Mouse (Mus musculus) lung, postnatal 0 days (tissue): ENCODE data around the gene Mvb12a. TPM values are rescaled to one million over a fixed set of nuclear protein-coding genes. Genes with fewer than 3 reads are reported as not detected.

Source experiments
- ATAC-seq: fragments of 200-750 bp; cut with Nextera tagmentation; 2 replicates; pipeline ENCODE4 v1.8.0; 2017; ENCODE audit warnings: moderate library complexity
- DNase-seq: peaks from one replicate; pipeline ENCODE4 v3.0.0-alpha.2; 2016; ENCODE audit warnings: low spot score
- H3K27ac ChIP-seq: fragments of 300-500 bp; sonication (generic); 2 replicates; pipeline ENCODE4 v1.5.1; 2014; ENCODE audit warnings: antibody characterized with exemption, mild to moderate bottlenecking, low read length, mixed read lengths
- H3K27me3 ChIP-seq: fragments of 300-500 bp; sonication (generic); replicated peaks from 2 replicates; pipeline ENCODE4 v1.6.1; 2014; ENCODE audit warnings: low read length, mixed read lengths; ENCODE audit not compliant: insufficient read depth
- H3K36me3 ChIP-seq: fragments of 300-500 bp; sonication (generic); 2 replicates; pipeline ENCODE4 v1.6.1; 2014; ENCODE audit warnings: low read length, mixed read lengths; ENCODE audit not compliant: insufficient read depth
- H3K4me1 ChIP-seq: fragments of 300-500 bp; sonication (generic); 2 replicates; pipeline ENCODE4 v1.6.1; 2014; ENCODE audit warnings: antibody characterized with exemption, low read depth, low read length, mixed read lengths; ENCODE audit not compliant: insufficient read depth
- H3K4me2 ChIP-seq: fragments of 300-500 bp; sonication (generic); replicated peaks from 2 replicates; pipeline ENCODE4 v1.6.1; 2014; ENCODE audit warnings: low read depth, mild to moderate bottlenecking, low read length, moderate library complexity, mixed read lengths
- H3K4me3 ChIP-seq: fragments of 300-500 bp; sonication (generic); 2 replicates; pipeline ENCODE4 v1.5.1; 2014; ENCODE audit warnings: low read depth, low read length
- H3K9ac ChIP-seq: fragments of 300-500 bp; sonication (generic); replicated peaks from 2 replicates; pipeline ENCODE4 v1.6.1; 2014; ENCODE audit warnings: low read depth, mild to moderate bottlenecking
- H3K9me3 ChIP-seq: fragments of 300-500 bp; sonication (generic); 2 replicates; pipeline ENCODE4 v1.6.1; 2016; ENCODE audit warnings: low read length, mixed read lengths
- CTCF ChIP-seq: IDR thresholded peaks from 2 replicates; pipeline ENCODE4 v1.5.1; 2016; ENCODE audit warnings: antibody characterized with exemption, mild to moderate bottlenecking
- EP300 ChIP-seq: IDR thresholded peaks from 2 replicates; pipeline ENCODE4 v1.6.1; 2016; ENCODE audit warnings: antibody characterized with exemption, mild to moderate bottlenecking, control low read depth
- WGBS: fragments of 180-500 bp; shearing (Covaris S2); extraction: QIAGEN DNeasy Blood & Tissue Kit; methylation state at CpG from one replicate; pipeline ENCODE4 v1.1.7; 2014; 5-methylcytosine and 5-hydroxymethylcytosine counted together
- polyA plus RNA-seq: library from polyadenylated mRNA; unstranded; fragments of >200 nt; fragmentation: Nextera tagmentation; extraction: Ambion mirVana; gene quantifications from 2 replicates; pipeline ENCODE4 v1.2.1, GENCODE M21; 2015

The Mvb12a gene
- polyA plus RNA-seq, 1 experiment from 2014 or later: 112 TPM

DNA sequence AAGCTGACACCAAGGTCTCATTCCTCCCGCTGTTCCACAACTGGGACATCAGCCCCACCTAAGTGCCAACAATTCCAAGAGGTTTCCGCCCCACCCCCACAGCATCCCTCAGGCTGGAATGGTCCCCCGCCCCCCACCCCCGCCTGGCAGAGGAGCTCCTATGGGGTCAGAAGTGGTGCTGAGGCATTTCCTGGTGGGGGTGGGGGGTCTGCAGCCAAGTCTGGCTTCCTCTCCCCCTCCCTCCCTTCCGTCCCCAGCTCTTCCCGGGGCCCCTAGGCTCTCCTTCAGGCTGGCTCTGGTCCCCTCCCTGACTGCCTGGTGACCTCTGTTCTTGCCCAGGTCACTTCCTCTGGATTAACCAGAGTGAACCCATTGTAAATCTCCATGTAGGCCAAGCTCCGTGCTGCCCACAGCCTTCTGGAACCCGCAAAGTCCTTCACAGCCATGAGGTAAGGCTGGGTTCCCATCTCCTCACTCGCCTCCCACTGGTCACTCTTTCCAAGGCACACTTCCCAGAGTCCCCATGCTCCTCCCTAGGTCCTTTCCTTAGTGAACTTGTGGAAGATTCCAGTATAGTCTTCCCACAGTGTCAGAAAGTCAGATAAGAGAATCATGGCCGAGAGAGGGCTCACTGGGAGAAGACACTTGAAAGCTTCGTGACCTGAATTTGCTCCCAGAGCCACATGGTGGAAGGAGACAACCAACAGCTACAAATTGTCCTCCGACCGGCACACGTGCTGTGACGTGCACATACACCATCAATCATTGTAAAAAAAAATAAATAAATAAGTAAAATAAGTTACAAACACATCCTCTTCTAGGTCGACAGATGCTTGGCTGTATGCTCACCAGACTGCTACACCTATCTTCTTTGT lies 43.7 kb upstream of the Mvb12a start:
- no peak overlapping the region for H3K9ac ChIP-seq
- DNase-seq: peak; percentile 64
- peak; percentile 47 for ATAC-seq

DNA sequence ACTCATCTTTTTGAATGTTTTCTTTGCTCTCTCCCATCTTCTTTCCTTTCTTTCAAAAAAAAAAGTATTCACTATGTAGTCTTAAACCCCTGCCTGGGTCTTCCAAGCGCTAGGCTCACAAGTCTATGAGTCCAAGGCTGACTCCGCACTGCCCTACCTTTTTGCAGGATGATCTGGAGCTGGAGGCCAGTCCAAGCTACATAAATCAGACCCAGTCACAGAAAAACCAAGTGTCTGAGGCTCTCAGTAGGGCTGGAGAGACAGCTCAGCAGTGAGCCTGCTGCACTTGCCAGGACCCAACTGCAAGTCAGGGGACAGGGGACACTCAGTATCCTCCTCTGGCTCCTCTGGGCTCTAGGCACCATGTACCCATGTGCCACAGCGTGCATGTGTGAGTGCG lies 38.4 kb upstream of the Mvb12a start:
- Histone ChIP-seq H3K9ac (no peak overlapping the region), H3K4me2 (no peak overlapping the region), H3K4me1 (0 out of 2 replicates have a peak, but pooled peaks cover under 1% of the 10 kb centered on the region), H3K27me3 (peaks cover 11% of the 10 kb centered on the region), H3K9me3 (no peaks in the 10 kb centered on the region), H3K27ac (no peak overlapping the region), H3K36me3 (no peaks in the 10 kb centered on the region), H3K4me3 (no peak overlapping the region)
- no peak for DNase-seq
- no peak for ATAC-seq
- WGBS: 89% methylated on average over 4 of the region's 4 CpGs
- TF ChIP-seq CTCF: no peak
- TF ChIP-seq EP300: no peak

More for the DNA sequence above, 43.7 kb upstream of the Mvb12a start:
- H3K4me3 ChIP-seq: no peak overlapping the region
- H3K4me1 ChIP-seq: peaks cover 13% of the 10 kb centered on the region
- H3K36me3 ChIP-seq: no peaks in the 10 kb centered on the region
- TF ChIP-seq CTCF (0 out of 2 replicates have a peak, but pooled peaks have one; percentile 13), EP300 (no peak)
- H3K27ac ChIP-seq: peak overlapping the region; percentile 65
- H3K27me3 ChIP-seq: no peaks in the 10 kb centered on the region
- H3K4me2 ChIP-seq: no peak overlapping the region
- WGBS: 26% methylated on average over 13 of the region's 16 CpGs
- no peaks in the 10 kb centered on the region for H3K9me3 ChIP-seq

DNA sequence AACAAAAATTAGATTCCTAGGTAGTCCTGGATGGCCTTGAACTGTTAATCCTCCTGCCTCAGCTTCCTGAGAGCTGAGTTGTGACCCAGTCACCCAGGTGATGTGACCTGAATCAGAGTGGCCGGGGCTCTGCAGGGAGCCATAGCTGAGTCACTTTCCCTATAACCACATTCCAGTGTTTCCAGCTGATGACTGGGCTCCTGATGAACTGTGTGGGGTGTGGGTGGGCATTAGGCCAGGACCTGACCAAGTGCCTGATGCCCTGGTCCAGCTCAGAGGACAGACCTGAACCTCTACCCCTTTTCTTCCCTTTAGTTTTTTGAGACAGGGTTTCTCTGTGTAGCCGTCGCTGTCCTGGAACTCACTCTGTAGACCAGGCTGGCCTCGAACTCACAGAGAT lies 37.4 kb upstream of the Mvb12a start:
- H3K36me3 ChIP-seq: no peaks in the 10 kb centered on the region
- TF ChIP-seq EP300: no peak
- TF ChIP-seq CTCF: no peak
- H3K27me3 ChIP-seq: peaks cover 14% of the 10 kb centered on the region
- H3K4me2 ChIP-seq: no peak overlapping the region
- 90% methylated on average over 4 of the region's 4 CpGs for WGBS
- no peak for ATAC-seq
- DNase-seq: no peak
- no peaks in the 10 kb centered on the region for H3K9me3 ChIP-seq
- H3K4me3 ChIP-seq: no peak overlapping the region
- H3K4me1 ChIP-seq: no peaks in the 10 kb centered on the region
- no peak overlapping the region for H3K9ac ChIP-seq
- H3K27ac ChIP-seq: no peak overlapping the region

DNA sequence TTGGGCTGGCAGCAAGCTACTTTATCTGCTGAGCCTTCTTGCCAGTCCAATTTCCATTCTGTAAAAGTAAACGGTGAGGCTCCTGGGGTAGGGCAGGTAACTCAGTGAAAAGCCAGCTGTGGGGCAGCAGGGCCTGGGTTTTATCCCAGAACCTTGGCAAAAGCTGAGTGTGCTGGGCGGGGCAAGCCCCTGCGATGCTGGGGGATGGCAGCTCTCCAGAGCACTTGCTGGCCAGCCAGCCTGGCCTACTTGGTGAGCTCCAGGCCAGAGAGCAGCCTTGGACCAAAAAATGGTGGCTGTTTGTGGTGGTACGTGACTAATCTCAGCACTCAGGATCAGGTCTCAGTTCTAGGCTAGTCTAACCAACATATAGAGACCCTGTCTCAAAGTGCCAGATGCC lies 36.7 kb upstream of the Mvb12a start:
- no peak for TF ChIP-seq EP300
- TF ChIP-seq CTCF: no peak
- Histone ChIP-seq H3K27ac (no peak overlapping the region), H3K4me3 (no peak overlapping the region), H3K9me3 (no peaks in the 10 kb centered on the region), H3K36me3 (no peaks in the 10 kb centered on the region), H3K27me3 (peaks cover 14% of the 10 kb centered on the region), H3K9ac (no peak overlapping the region), H3K4me1 (no peaks in the 10 kb centered on the region), H3K4me2 (no peak overlapping the region)
- no peak for ATAC-seq
- DNase-seq: no peak
- 63% methylated on average over 4 of the region's 4 CpGs for WGBS

- peaks cover 14% of the 10 kb centered on the region for H3K27me3 ChIP-seq
- H3K9me3 ChIP-seq: no peaks in the 10 kb centered on the region
- H3K4me3 ChIP-seq: peak overlapping the region; percentile 33
- H3K4me2 ChIP-seq: peak overlapping the region; percentile 54
- DNase-seq (peak; percentile 86), ATAC-seq (peak; percentile 64)
- WGBS: under 1% methylated on average over 60 of the region's 61 CpGs
- H3K27ac ChIP-seq: no peak overlapping the region
- H3K4me1 ChIP-seq: no peaks in the 10 kb centered on the region
- no peak for TF ChIP-seq CTCF
- TF ChIP-seq EP300: no peak
- no peaks in the 10 kb centered on the region for H3K36me3 ChIP-seq
- H3K9ac ChIP-seq: no peak overlapping the region
Observed at GRCm38 (mm10) chr8:71507589-71508104, 35.1 kb upstream of the Mvb12a start.

- Histone ChIP-seq H3K4me1 (no peaks in the 10 kb centered on the region), H3K4me2 (0 out of 2 replicates have a peak overlapping the region, but pooled peaks have one; percentile 43), H3K4me3 (no peak overlapping the region), H3K9me3 (no peaks in the 10 kb centered on the region), H3K27me3 (peaks cover 14% of the 10 kb centered on the region), H3K27ac (no peak overlapping the region), H3K36me3 (no peaks in the 10 kb centered on the region), H3K9ac (no peak overlapping the region)
- no peak for TF ChIP-seq CTCF
- TF ChIP-seq EP300: no peak
- DNase-seq (no peak), ATAC-seq (no peak)
- WGBS: 70% methylated on average over 2 of the region's 2 CpGs
Observed at GRCm38 (mm10) chr8:71509316-71509715, 33.4 kb upstream of the Mvb12a start.
